Comparison of ENCODE assay signal across 26 mouse cellular contexts in the genomic region with DNA sequence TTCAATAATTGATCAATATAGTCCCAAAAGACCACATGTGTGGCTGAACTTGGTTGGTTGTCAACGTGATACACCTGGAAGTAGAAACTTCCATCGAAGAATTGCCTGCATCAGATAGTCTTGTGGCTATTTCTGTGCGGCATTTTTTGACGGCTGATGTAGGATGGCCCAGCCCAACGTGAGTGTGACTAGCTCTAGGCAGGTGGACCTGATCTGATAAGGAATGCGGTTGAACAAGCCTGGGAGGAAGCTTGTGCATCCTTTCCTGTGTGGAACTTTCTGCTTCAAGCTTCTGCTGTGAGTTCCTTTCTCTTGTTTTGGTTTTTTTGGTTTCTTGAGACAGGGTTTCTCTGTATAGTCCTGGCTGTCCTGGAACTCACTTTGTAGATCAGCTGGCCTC. TPM values are rescaled to one million over a fixed set of nuclear protein-coding genes. Genes with fewer than 3 reads are reported as not detected.
A peak's percentile ranks its signal among the peaks of the same experiment; 100 is the strongest.
DNase-seq lines count a peak whose midpoint lies in the region; ATAC-seq and TF ChIP-seq lines count a peak whose summit lies in the region.
"Had no signal": no experiment of that assay in that cellular context is flagged by ENCODE, and none has a peak within 500 bp of the region (broad histone marks: within the 10 kb centered on the region; RNA-seq: fewer than 3 reads in every experiment).

No protein-coding gene starts in this region.

- no peak overlapping the region for H3K27ac ChIP-seq in ES-Bruce4 (ENCODE audit: insufficient read depth, low read length)
- H3K27ac ChIP-seq in liver, embryonic 12.5 days: no peak overlapping the region
- H3K27ac ChIP-seq in forebrain, embryonic 10.5 days: no peak overlapping the region
- H3K27ac ChIP-seq: embryonic facial prominence, embryonic 10.5 days; embryonic facial prominence, embryonic 13.5 days; forebrain, embryonic 13.5 days; gastrocnemius, adult 2 months; hindbrain, embryonic 12.5 days; hindbrain, embryonic 15.5 days had no signal

- 26% methylated on average over 6 of the region's 6 CpGs for WGBS in liver, embryonic 12.5 days (ENCODE audit: insufficient replicate concordance)
- WGBS in forebrain, embryonic 10.5 days: 82% methylated on average over 6 of the region's 6 CpGs

- no peaks in the 10 kb centered on the region for H3K9me3 ChIP-seq in ES-Bruce4 (replicated peaks; ENCODE audit: control insufficient read depth, insufficient read depth, low read length, poor library complexity, severe bottlenecking)
- H3K9me3 ChIP-seq in liver, embryonic 12.5 days (replicated peaks): no peaks in the 10 kb centered on the region
- H3K9me3 ChIP-seq in forebrain, embryonic 10.5 days: no peaks in the 10 kb centered on the region
- H3K9me3 ChIP-seq: embryonic facial prominence, embryonic 10.5 days; embryonic facial prominence, embryonic 13.5 days; forebrain, embryonic 13.5 days; hindbrain, embryonic 12.5 days; hindbrain, embryonic 15.5 days had no signal

- peak; percentile 68; the same call in 1 of the 2 replicates for ATAC-seq in liver, embryonic 12.5 days
- peak; percentile 52 for ATAC-seq in megakaryocyte progenitor cell, adult 5-6 weeks (replicated peaks; ENCODE audit: poor library complexity)
- ATAC-seq: forebrain, embryonic 13.5 days; forebrain, embryonic 16.5 days had no signal

- peak; percentile 33 for DNase-seq in R1 (ENCODE audit: low read depth, low spot score)
- no peak for DNase-seq in Muller cell, postnatal 12 days (ENCODE audit: inconsistent ontology term)
- no peak for DNase-seq in kidney, postnatal 4 days
- DNase-seq in forebrain, embryonic 10.5 days (ENCODE audit: extremely low spot score, low spot score): no peak
- no peak for DNase-seq in left cerebral cortex, postnatal 10 days (ENCODE audit: extremely low spot score in 1 of 2, low spot score in 2 of 2)
- DNase-seq: adrenal gland, postnatal 10 days; cerebellum, adult 11 months; cerebellum, adult 2 months; cerebellum, adult 9-11 months; cerebellum, postnatal 25 days; embryo, embryonic 11 days; gastrocnemius, adult 2 months; gastrocnemius, postnatal 14 days; heart, adult 11 months had no signal

- H3K9ac ChIP-seq in ES-Bruce4 (ENCODE audit: low read depth, poor library complexity, severe bottlenecking): no peak overlapping the region
- H3K9ac ChIP-seq in liver, embryonic 12.5 days: no peak overlapping the region
- H3K9ac ChIP-seq: embryonic facial prominence, embryonic 13.5 days; forebrain, embryonic 13.5 days; hindbrain, embryonic 12.5 days; hindbrain, embryonic 15.5 days had no signal

- H3K4me2 ChIP-seq in liver, embryonic 12.5 days: no peak overlapping the region
- H3K4me2 ChIP-seq: embryonic facial prominence, embryonic 13.5 days; forebrain, embryonic 13.5 days; heart, embryonic 11.5 days; hindbrain, embryonic 12.5 days; hindbrain, embryonic 15.5 days had no signal

- TF ChIP-seq CTCF in ES-Bruce4 (IDR thresholded peaks at IDR 0.05; ENCODE audit: low read depth, low read length): no peak

- no peaks in the 10 kb centered on the region for H3K27me3 ChIP-seq in ES-Bruce4 (ENCODE audit: control insufficient read depth, insufficient read depth, low read length, poor library complexity, severe bottlenecking)
- no peaks in the 10 kb centered on the region for H3K27me3 ChIP-seq in liver, embryonic 12.5 days (replicated peaks)
- no peaks in the 10 kb centered on the region for H3K27me3 ChIP-seq in forebrain, embryonic 10.5 days (ENCODE audit: poor library complexity, severe bottlenecking)
- H3K27me3 ChIP-seq: embryonic facial prominence, embryonic 13.5 days; forebrain, embryonic 13.5 days; hindbrain, embryonic 12.5 days; hindbrain, embryonic 15.5 days had no signal

- H3K4me1 ChIP-seq in ES-Bruce4 (ENCODE audit: control insufficient read depth, insufficient read depth, low read length): peaks cover 7% of the 10 kb centered on the region
- H3K4me1 ChIP-seq in liver, embryonic 12.5 days: peaks cover 31% of the 10 kb centered on the region
- H3K4me1 ChIP-seq in forebrain, embryonic 10.5 days: peaks cover 22% of the 10 kb centered on the region
- H3K4me1 ChIP-seq: forebrain, embryonic 13.5 days; hindbrain, embryonic 15.5 days had no signal

- peak; percentile 50; the same call in 1 of the 2 replicates for TF ChIP-seq EP300 in ES-Bruce4 (IDR thresholded peaks at IDR 0.05; ENCODE audit: insufficient read depth, low read depth, low read length)

- H3K36me3 ChIP-seq in ES-Bruce4 (ENCODE audit: control insufficient read depth, insufficient read depth, low read length, poor library complexity, severe bottlenecking): no peaks in the 10 kb centered on the region
- no peaks in the 10 kb centered on the region for H3K36me3 ChIP-seq in liver, embryonic 12.5 days
- no peaks in the 10 kb centered on the region for H3K36me3 ChIP-seq in forebrain, embryonic 10.5 days (replicated peaks)
- H3K36me3 ChIP-seq: embryonic facial prominence, embryonic 10.5 days; embryonic facial prominence, embryonic 13.5 days; hindbrain, embryonic 12.5 days; hindbrain, embryonic 15.5 days had no signal

- intact Hi-C loops in left cerebral cortex, postnatal 10 days (cut with DNase I): no loop called here

- H3K4me3 ChIP-seq in ES-Bruce4 (ENCODE audit: low read depth, low read length): no peak overlapping the region
- no peak overlapping the region for H3K4me3 ChIP-seq in liver, embryonic 12.5 days
- no peak overlapping the region for H3K4me3 ChIP-seq in forebrain, embryonic 10.5 days
- H3K4me3 ChIP-seq: embryonic facial prominence, embryonic 10.5 days; embryonic facial prominence, embryonic 13.5 days; erythroblast, embryonic 14.5 days; forebrain, embryonic 13.5 days; gastrocnemius, adult 2 months; hindbrain, embryonic 12.5 days; hindbrain, embryonic 15.5 days had no signal

- TF ChIP-seq POLR2A in ES-Bruce4 (IDR thresholded peaks at IDR 0.05; ENCODE audit: insufficient read depth, low read length): no peak

RNA-seq across cellular contexts. Expression of a gene that starts 22.1 kb away (rescaled TPM):
- 24.9 and 26.4 TPM in 2 replicates for polyA plus RNA-seq in ES-Bruce4 (2011; ENCODE audit: insufficient read depth, insufficient read length, low read depth, missing spikeins)
- polyA plus RNA-seq in liver, embryonic 12.5 days (2016; fragmentation: Nextera tagmentation; extraction: Ambion mirVana): 21.3 and 22.1 TPM in 2 replicates
- total RNA-seq in megakaryocyte progenitor cell, adult 5-6 weeks (2015): 19.4 and 20.9 TPM in 2 replicates
- 33.9 and 34.6 TPM in 2 replicates for total RNA-seq in megakaryocyte progenitor cell, adult 5-6 weeks (2017)
- 48.7 and 55.2 TPM in 2 replicates for polyA plus RNA-seq in forebrain, embryonic 10.5 days (2016; fragmentation: Nextera tagmentation; extraction: Ambion mirVana)
- total RNA-seq in left cerebral cortex, postnatal 10 days (2021): 10 to 100 TPM; 63.9 to 68.1 TPM
- total RNA-seq: MEL had no signal
